Mouse (Mus musculus) stomach, postnatal 0 days (tissue): Measurements from ENCODE around the gene Olfr556. TPM values are rescaled to one million over a fixed set of nuclear protein-coding genes. Genes with fewer than 3 reads are reported as not detected.

ENCODE experiments used
- ATAC-seq: fragments of 200-750 bp; cut with Nextera tagmentation; 2 replicates; pipeline ENCODE4 v1.8.0; 2017; ENCODE audit not compliant: low FRiP score, low TSS enrichment
- DNase-seq: peaks from one replicate; pipeline ENCODE4 v3.0.0-alpha.2; 2016; ENCODE audit warnings: low spot score
- H3K27ac ChIP-seq: fragments of 300-500 bp; sonication (generic); replicated peaks from 2 replicates; pipeline ENCODE4 v1.5.1; 2014; ENCODE audit warnings: mild to moderate bottlenecking, control low read depth
- H3K27me3 ChIP-seq: fragments of 300-500 bp; sonication (generic); 2 replicates; pipeline ENCODE4 v1.6.1; 2014; ENCODE audit warnings: low read length; ENCODE audit not compliant: control insufficient read depth, insufficient read depth
- H3K36me3 ChIP-seq: fragments of 300-500 bp; sonication (generic); 2 replicates; pipeline ENCODE4 v1.6.1; 2014; ENCODE audit warnings: low read length, mixed read lengths; ENCODE audit not compliant: control insufficient read depth, insufficient read depth
- H3K4me1 ChIP-seq: fragments of 300-500 bp; sonication (generic); replicated peaks from 2 replicates; pipeline ENCODE4 v1.6.1; 2014; ENCODE audit warnings: antibody characterized with exemption; ENCODE audit not compliant: control insufficient read depth, insufficient read depth
- H3K4me2 ChIP-seq: fragments of 300-500 bp; sonication (generic); replicated peaks from 2 replicates; pipeline ENCODE4 v1.6.1; 2014; ENCODE audit warnings: low read depth, mild to moderate bottlenecking, control low read depth, moderate library complexity
- H3K4me3 ChIP-seq: fragments of 300-500 bp; sonication (generic); 2 replicates; pipeline ENCODE4 v1.5.1; 2014; ENCODE audit warnings: low read depth, low read length, control low read depth
- H3K9ac ChIP-seq: fragments of 300-500 bp; sonication (generic); 2 replicates; pipeline ENCODE4 v1.6.1; 2014; ENCODE audit warnings: mild to moderate bottlenecking, low read length, control low read depth, mixed read lengths
- H3K9me3 ChIP-seq: fragments of 300-500 bp; sonication (generic); 2 replicates; pipeline ENCODE4 v1.6.1; 2016; ENCODE audit warnings: low read length; ENCODE audit not compliant: control insufficient read depth
- CTCF ChIP-seq: IDR thresholded peaks from 2 replicates; pipeline ENCODE4 v1.5.1; 2016; ENCODE audit warnings: antibody characterized with exemption, low read depth, mild to moderate bottlenecking, moderate library complexity
- EP300 ChIP-seq: optimal IDR thresholded peaks from 2 replicates; pipeline ENCODE3; 2016; ENCODE audit warnings: antibody characterized with exemption
- WGBS: fragments of 180-500 bp; shearing (Covaris S2); extraction: QIAGEN DNeasy Blood & Tissue Kit; methylation state at CpG from one replicate; pipeline ENCODE4 v1.1.7; 2014; 5-methylcytosine and 5-hydroxymethylcytosine counted together
- polyA plus RNA-seq: library from polyadenylated mRNA; unstranded; fragments of >200 nt; fragmentation: Nextera tagmentation; extraction: Ambion mirVana; gene quantifications from 2 replicates; pipeline ENCODE4 v1.2.1, GENCODE M21; 2015

Olfr556 gene
- polyA plus RNA-seq, 1 experiment from 2014 or later: not detected

DNA sequence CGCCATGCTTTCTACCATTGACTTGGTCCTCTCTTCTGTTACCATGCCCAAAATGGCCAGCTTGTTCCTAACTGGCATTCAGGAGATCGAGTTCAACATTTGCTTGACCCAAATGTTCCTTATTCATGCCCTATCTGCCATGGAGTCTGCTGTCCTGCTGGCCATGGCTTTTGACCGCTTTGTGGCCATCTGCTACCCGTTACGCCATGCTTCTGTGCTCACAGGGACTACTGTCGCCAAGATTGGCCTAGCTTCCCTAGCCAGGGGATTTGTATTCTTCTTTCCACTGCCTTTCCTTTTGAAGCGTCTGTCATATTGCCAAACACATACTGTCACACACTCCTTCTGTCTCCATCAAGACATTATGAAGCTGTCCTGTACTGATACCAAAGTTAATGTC is 33.8 kb downstream of the Olfr556 start:
- Histone ChIP-seq H3K27me3 (no peaks in the 10 kb centered on the region), H3K27ac (no peak overlapping the region)
- WGBS: 91% methylated on average over 7 of the region's 7 CpGs

DNA sequence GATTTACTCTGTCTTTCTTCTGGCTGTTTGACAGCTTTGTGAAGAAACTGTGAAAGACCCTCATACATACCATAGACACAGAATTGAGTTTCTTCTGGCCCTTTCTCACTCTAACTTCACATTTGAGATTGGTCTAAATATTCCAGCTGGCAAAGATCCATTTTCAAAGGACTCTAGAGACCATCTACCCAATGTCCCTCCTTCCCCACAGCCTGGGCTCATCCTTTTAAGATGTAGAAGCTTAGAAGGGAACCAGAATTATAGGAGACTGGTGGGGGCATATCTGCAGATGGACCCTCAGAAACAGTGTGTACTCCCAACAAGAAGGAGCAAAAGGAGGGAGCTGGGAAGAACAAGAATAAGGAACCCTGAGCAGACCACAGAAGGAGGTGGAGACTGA is 37.2 kb downstream of the Olfr556 start, which contains the start of gene Olfr558:
Gene Olfr558 (plus strand): TSS at position 301 of the 400 bp plus-strand sequence.
- Histone ChIP-seq H3K4me3 (no peak within 1 kb of the TSS), H3K9me3 (no peaks in the 10 kb centered on the region)
- no peak for TF ChIP-seq CTCF
- no peak for TF ChIP-seq EP300

More for the DNA sequence above, 33.8 kb downstream of the Olfr556 start:
- TF ChIP-seq EP300: no peak
- no peak for TF ChIP-seq CTCF
- Histone ChIP-seq H3K4me3 (no peak overlapping the region), H3K9ac (no peak overlapping the region), H3K9me3 (no peaks in the 10 kb centered on the region), H3K36me3 (no peaks in the 10 kb centered on the region), H3K4me1 (no peaks in the 10 kb centered on the region), H3K4me2 (no peak overlapping the region)
- DNase-seq (no peak), ATAC-seq (no peak)

DNA sequence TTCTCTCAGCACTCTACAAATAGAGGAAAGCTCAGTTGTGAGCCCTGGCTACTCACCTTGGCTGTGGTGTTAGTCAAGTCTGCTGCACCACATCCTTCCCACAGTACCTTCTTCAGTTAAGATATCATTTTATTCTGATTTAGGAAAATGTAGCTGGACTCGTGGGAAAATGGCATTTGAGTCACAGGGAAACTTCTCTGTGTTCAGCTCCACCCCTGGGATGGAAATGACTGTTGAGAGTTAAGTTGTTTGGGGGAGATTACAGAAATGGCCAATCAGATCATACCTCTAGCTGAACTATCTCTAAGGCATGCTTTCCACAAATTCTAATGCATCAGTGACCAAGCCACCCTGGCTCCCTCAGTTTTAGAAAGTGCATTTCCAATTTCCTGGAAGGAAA is 54.3 kb downstream of the Olfr556 start, which contains the start of gene Olfr33:
Gene Olfr33 (minus strand): TSS at position 101 of the 400 bp plus-strand sequence.
- H3K4me3 ChIP-seq: no peak within 1 kb of the TSS
- ATAC-seq: no peak
- H3K36me3 ChIP-seq: no peaks in the 10 kb centered on the region
- no peak within 1 kb of the TSS for H3K27ac ChIP-seq
- no peak for DNase-seq
- H3K9ac ChIP-seq: no peak within 1 kb of the TSS
- no peaks in the 10 kb centered on the region for H3K4me1 ChIP-seq
- H3K4me2 ChIP-seq: no peak within 1 kb of the TSS
- H3K27me3 ChIP-seq: no peaks in the 10 kb centered on the region
- no peaks in the 10 kb centered on the region for H3K9me3 ChIP-seq
- TF ChIP-seq CTCF (no peak), EP300 (no peak)
- 27% methylated on average over 1 of the region's 1 CpGs for WGBS

More for the DNA sequence above, 37.2 kb downstream of the Olfr556 start, which contains the start of gene Olfr558:
- ATAC-seq (no peak), DNase-seq (no peak)
- H3K27ac ChIP-seq: no peak within 1 kb of the TSS
- no peaks in the 10 kb centered on the region for H3K4me1 ChIP-seq
- no peaks in the 10 kb centered on the region for H3K27me3 ChIP-seq
- no peaks in the 10 kb centered on the region for H3K36me3 ChIP-seq
- H3K9ac ChIP-seq: no peak within 1 kb of the TSS
- no peak within 1 kb of the TSS for H3K4me2 ChIP-seq

Other genes with a start within 250 kb of the Olfr556 start
- gene Rrm1, start 223.2 kb upstream of the Olfr556 start, polyA plus RNA-seq: 31.2 and 35.7 TPM in 2 replicates
- gene Olfr543, start 183.2 kb upstream of the Olfr556 start, polyA plus RNA-seq: not detected in 2 replicates
- 0.04 TPM in 1 of 2 replicates, not detected in the other for gene Olfr544, start 176.6 kb upstream of the Olfr556 start, polyA plus RNA-seq
- 0.04 TPM in 1 of 2 replicates, not detected in the other for gene Olfr545, start 165.3 kb upstream of the Olfr556 start, polyA plus RNA-seq
- not detected in 2 replicates for gene Olfr547, start 130.2 kb upstream of the Olfr556 start, polyA plus RNA-seq
- not detected in 2 replicates for gene Olfr548-ps1, start 124.0 kb upstream of the Olfr556 start, polyA plus RNA-seq
- not detected in 2 replicates for gene Olfr549, start 115.0 kb upstream of the Olfr556 start, polyA plus RNA-seq
- 0.63 and 0.68 TPM in 2 replicates for gene Trim21, start 99.4 kb upstream of the Olfr556 start, polyA plus RNA-seq
- gene Olfr550, start 93.5 kb upstream of the Olfr556 start, polyA plus RNA-seq: not detected in 2 replicates
- gene Olfr551, start 73.0 kb upstream of the Olfr556 start, polyA plus RNA-seq: 0.01 TPM in 1 of 2 replicates, not detected in the other
- gene Olfr552, start 67.1 kb upstream of the Olfr556 start, polyA plus RNA-seq: not detected in 2 replicates
- not detected in 2 replicates for gene Olfr553, start 46.7 kb upstream of the Olfr556 start, polyA plus RNA-seq
- not detected in 2 replicates for gene Olfr554, start 26.5 kb upstream of the Olfr556 start, polyA plus RNA-seq
- not detected in 2 replicates for gene Olfr555, start 6.1 kb upstream of the Olfr556 start, polyA plus RNA-seq
- gene Trim68, start 22.4 kb downstream of the Olfr556 start, polyA plus RNA-seq: 9.6 and 9.7 TPM in 2 replicates
- gene Olfr557, start 31.0 kb downstream of the Olfr556 start, polyA plus RNA-seq: not detected in 2 replicates
- 0.27 and 0.40 TPM in 2 replicates for gene Olfr558, start 37.3 kb downstream of the Olfr556 start, polyA plus RNA-seq
- not detected in 2 replicates for gene Olfr33, start 54.2 kb downstream of the Olfr556 start, polyA plus RNA-seq
- not detected in 2 replicates for gene Olfr559, start 62.6 kb downstream of the Olfr556 start, polyA plus RNA-seq
- gene Olfr560, start 94.5 kb downstream of the Olfr556 start, polyA plus RNA-seq: not detected in 2 replicates
- 0.32 and 0.35 TPM in 2 replicates for gene Olfr78, start 94.6 kb downstream of the Olfr556 start, polyA plus RNA-seq
- gene Olfr561, start 106.3 kb downstream of the Olfr556 start, polyA plus RNA-seq: not detected in 2 replicates
- not detected in 2 replicates for gene Olfr564, start 138.6 kb downstream of the Olfr556 start, polyA plus RNA-seq
- gene Olfr566, start 193.9 kb downstream of the Olfr556 start, polyA plus RNA-seq: not detected in 2 replicates
- not detected in 2 replicates for gene Olfr568, start 212.2 kb downstream of the Olfr556 start, polyA plus RNA-seq
- gene Olfr569, start 226.0 kb downstream of the Olfr556 start, polyA plus RNA-seq: not detected in 2 replicates
- not detected in 2 replicates for gene Olfr570, start 229.7 kb downstream of the Olfr556 start, polyA plus RNA-seq